Mouse (Mus musculus) adrenal gland, postnatal 10 days (tissue): ENCODE measurements around the gene Col4a4. TPM values are rescaled to one million over a fixed set of nuclear protein-coding genes. Genes with fewer than 3 reads are reported as not detected.

ENCODE experiments used
- DNase-seq: peaks from one replicate; pipeline ENCODE4 v3.0.0; 2021; ENCODE audit warnings: mixed read lengths
- total RNA-seq, 2 experiments: library from RNA; stranded (reverse); gene quantifications; 2 replicates each; pipeline ENCODE4 v1.2.3; 2021

Gene Col4a4
- total RNA-seq, 2 experiments from 2014 or later = 6.9 to 7.0 TPM

GRCm38 (mm10) chr1:82412085-82412484 lies 174.6 kb downstream of the Col4a4 start:
- DNase-seq = no peak

GRCm38 (mm10) chr1:82411521-82411920 lies 175.1 kb downstream of the Col4a4 start:
- DNase-seq = no peak

GRCm38 (mm10) chr1:82410548-82410947 lies 176.1 kb downstream of the Col4a4 start:
- no peak for DNase-seq

GRCm38 (mm10) chr1:82409271-82409670 lies 177.4 kb downstream of the Col4a4 start:
- DNase-seq = no peak

GRCm38 (mm10) chr1:82407786-82408185 lies 178.9 kb downstream of the Col4a4 start:
- DNase-seq = no peak

Other genes starting within 250 kb of the Col4a4 start
- gene Col4a3, start 72 bp upstream of the Col4a4 start, total RNA-seq = 1 to 10 TPM; 2.0 to 2.1 TPM
- gene Mff, start 138.0 kb upstream of the Col4a4 start, total RNA-seq = 100 to 1,000 TPM; 135 to 162 TPM
- not detected for gene Tm4sf20, start 181.6 kb upstream of the Col4a4 start, total RNA-seq
- gene Gm47791, start 184.4 kb upstream of the Col4a4 start, total RNA-seq = not detected